Mouse (Mus musculus) forelimb bud, embryonic 11.5 days (tissue): ENCODE results near the gene Nckap5.

Experiments
- DNase-seq: peaks from one replicate; pipeline ENCODE4 v3.0.0-alpha.2; 2012; ENCODE audit warnings: low read depth, low spot score

The Nckap5 gene

GRCm38 (mm10) chr1:126765506-126766170 is 65.0 kb downstream of the Nckap5 start:
- no peak for DNase-seq

GRCm38 (mm10) chr1:126764201-126764600 is 66.4 kb downstream of the Nckap5 start:
- DNase-seq, result no peak

- no peak for DNase-seq
These were observed 67.4 kb downstream of the Nckap5 start for GRCm38 (mm10) chr1:126763192-126763591.

GRCm38 (mm10) chr1:126760386-126760785 is 70.2 kb downstream of the Nckap5 start:
- DNase-seq, result no peak

GRCm38 (mm10) chr1:126755682-126756081 is 74.9 kb downstream of the Nckap5 start:
- DNase-seq, result no peak

- DNase-seq, result no peak
These were observed 77.0 kb downstream of the Nckap5 start for GRCm38 (mm10) chr1:126753611-126754010.

- no peak for DNase-seq
These were observed 78.2 kb downstream of the Nckap5 start for GRCm38 (mm10) chr1:126752247-126753037.

- no peak for DNase-seq
These were observed 79.5 kb downstream of the Nckap5 start for GRCm38 (mm10) chr1:126751137-126751536.

- DNase-seq, result no peak
These were observed 80.4 kb downstream of the Nckap5 start for GRCm38 (mm10) chr1:126750156-126750555.

GRCm38 (mm10) chr1:126747914-126748313 is 82.7 kb downstream of the Nckap5 start:
- no peak for DNase-seq

GRCm38 (mm10) chr1:126745482-126746136 is 85.0 kb downstream of the Nckap5 start:
- no peak for DNase-seq

- DNase-seq, result peak; percentile 32
These were observed 85.8 kb downstream of the Nckap5 start for GRCm38 (mm10) chr1:126744631-126745305.

GRCm38 (mm10) chr1:126738291-126738640 is 92.3 kb downstream of the Nckap5 start:
- DNase-seq, result no peak

GRCm38 (mm10) chr1:126737554-126738290 is 92.9 kb downstream of the Nckap5 start:
- peak; percentile 54 for DNase-seq

GRCm38 (mm10) chr1:126731691-126732090 is 98.9 kb downstream of the Nckap5 start:
- DNase-seq, result no peak

GRCm38 (mm10) chr1:126726400-126727055 is 104.1 kb downstream of the Nckap5 start:
- DNase-seq, result no peak

GRCm38 (mm10) chr1:126725628-126726367 is 104.8 kb downstream of the Nckap5 start:
- no peak for DNase-seq

GRCm38 (mm10) chr1:126721917-126722316 is 108.7 kb downstream of the Nckap5 start:
- DNase-seq, result no peak

- DNase-seq, result no peak
These were observed 110.8 kb downstream of the Nckap5 start for GRCm38 (mm10) chr1:126719733-126720348.

GRCm38 (mm10) chr1:126706611-126707010 is 124.0 kb downstream of the Nckap5 start:
- DNase-seq, result no peak
